Mouse (Mus musculus): ENCODE measurements around the gene Jagn1.

Gene Jagn1

DNA sequence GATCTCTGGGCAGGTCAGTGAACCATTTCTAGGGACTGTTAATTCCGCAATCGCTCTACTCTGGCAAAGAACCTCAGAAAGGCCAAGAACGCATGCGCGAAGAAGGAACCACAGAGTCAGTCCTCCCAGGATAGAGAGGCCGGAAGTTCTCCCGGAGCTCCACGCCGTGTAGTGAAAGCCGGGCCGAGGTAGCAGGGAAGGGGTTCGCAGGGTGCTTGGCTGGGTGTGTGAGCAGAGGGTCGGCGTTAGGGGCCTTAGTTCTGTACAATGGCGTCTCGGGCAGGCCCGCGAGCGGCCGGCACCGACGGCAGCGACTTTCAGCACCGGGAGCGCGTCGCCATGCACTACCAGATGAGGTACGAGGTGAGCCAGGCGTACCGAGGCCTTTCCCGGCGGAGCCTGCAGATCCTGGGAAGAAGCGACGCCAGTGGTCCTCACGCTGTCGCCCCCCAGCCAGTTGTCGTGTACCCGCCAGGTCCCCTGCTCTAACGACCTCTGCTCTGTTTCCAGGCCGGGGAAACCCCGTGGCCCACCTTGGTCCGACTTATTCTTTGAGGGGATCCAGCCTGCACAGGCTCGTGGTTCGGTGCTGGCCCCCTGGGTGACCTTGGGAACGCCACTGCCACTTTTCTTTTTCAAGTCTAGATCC, at the start of gene Jagn1:
Jagn1 (plus strand) TSS at position 128 of the 649 bp plus-strand sequence.
- peak; percentile 97 for DNase-seq (ENCODE audit: low read depth)

DNA sequence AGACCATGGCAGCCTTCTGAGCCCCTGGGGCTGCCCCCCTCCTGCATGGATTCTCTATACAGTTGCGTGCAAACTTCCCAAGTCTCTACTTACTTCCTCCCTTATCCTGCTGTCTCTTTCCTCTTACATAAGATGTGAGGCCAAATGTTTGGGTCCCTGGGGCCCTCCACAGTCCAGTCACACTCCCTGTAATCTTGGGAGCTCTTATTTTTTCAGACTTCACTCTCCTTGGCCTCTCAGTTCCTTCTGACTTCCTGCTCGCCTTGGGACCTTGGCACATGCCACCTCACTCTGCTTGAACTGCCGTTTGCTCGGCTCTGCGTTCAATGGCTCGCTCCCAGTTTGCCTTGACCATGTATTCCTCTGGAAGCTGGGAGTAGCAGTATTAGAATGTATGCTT, 48.4 kb upstream of the Jagn1 start:
- DNase-seq (ENCODE audit: low read depth): no peak

DNA sequence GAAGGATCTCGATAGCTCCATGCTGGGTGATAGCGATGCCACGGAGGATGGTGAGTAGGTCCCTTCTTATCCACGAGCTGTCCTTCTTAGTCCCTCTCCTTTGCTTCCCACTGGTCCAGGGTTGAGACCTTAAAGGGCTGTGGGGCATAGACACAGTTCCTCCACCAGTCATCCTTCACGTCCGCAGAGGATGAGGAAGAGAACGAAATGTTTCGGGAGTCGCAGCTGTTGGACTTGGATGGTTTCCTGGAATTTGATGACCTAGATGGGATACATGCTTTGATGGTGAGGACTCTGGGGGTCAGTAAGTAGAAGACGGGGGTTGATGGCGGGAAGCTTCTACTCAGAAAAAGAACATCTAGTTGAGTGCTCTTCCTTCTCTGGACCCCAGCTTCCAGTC, 47.6 kb upstream of the Jagn1 start:
- no peak for DNase-seq (ENCODE audit: low read depth)

DNA sequence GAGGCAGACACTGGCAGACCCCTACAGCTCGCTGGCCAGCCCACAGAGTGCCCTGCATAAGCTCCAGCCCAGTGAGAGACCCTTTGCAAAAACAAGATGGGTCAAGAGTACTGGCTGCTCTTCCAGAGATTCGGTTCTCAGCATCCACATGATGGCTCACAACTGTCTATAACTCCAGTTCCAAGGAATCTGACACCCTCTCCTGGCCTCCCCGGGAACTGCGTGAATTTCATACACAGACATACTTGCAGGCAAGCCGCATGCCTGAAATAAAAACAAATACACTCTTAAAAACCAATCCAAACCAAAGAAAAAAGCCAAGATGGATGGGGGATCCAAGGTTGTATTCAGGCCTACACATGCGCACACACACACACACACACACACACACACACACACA, 46.9 kb upstream of the Jagn1 start:
- peak; percentile 20 for DNase-seq (ENCODE audit: low read depth)

DNA sequence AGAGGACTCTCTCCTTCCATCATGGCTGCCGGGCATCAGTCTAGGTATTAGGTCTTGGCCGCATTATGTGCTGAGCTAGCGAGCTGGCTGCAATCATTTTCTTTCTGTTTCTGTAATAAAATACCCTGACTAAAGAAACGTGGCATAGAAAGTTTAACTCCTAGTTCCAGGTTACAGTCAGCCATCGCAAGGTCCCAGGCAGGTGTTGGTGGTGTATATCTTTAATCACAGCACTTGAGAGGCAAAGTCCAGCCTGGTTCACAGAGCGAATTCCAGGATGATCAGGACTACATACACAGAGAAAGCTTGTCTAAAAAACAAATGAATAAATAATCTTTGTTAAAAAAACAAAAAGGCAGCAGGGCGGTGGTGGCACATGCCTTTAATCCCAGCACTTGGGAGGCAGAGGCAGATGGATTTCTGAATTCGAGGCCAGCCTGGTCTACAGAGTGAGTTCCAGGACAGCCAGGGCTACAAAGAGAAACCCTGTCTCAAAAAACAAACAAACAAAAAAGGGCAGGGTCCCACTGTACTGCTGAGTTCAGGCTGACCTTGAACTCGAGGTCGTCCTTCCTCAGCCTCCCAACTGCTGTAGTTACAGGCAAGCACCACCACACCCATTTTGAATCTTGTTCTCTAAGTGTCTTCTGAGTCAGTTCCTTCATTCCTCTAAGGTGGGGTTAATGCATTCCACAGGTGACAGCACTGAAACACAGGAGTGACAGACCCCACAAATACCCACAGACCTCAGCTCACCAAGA, 45.9 kb upstream of the Jagn1 start:
- no peak for DNase-seq (ENCODE audit: low read depth)

DNA sequence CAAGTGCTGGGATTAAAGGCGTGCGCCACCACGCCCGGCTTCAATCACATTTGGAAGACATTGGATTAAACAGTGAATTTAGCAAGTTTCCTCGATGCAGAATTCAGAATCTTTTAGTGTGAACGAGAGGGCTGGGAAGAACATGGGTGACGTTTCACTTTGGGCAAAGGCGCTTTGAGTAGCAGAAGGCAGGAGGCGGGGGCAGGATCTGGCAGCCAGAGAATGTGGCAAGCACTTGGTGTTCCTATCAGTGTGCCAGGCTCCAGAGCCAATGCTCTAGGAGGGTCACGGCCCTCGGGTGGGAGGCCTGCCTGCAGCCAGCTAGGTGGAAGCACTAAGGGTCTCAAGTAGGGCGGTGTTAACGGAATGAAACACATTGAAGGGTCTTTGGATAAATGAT, 40.3 kb upstream of the Jagn1 start:
- no peak for DNase-seq (ENCODE audit: low read depth)

DNA sequence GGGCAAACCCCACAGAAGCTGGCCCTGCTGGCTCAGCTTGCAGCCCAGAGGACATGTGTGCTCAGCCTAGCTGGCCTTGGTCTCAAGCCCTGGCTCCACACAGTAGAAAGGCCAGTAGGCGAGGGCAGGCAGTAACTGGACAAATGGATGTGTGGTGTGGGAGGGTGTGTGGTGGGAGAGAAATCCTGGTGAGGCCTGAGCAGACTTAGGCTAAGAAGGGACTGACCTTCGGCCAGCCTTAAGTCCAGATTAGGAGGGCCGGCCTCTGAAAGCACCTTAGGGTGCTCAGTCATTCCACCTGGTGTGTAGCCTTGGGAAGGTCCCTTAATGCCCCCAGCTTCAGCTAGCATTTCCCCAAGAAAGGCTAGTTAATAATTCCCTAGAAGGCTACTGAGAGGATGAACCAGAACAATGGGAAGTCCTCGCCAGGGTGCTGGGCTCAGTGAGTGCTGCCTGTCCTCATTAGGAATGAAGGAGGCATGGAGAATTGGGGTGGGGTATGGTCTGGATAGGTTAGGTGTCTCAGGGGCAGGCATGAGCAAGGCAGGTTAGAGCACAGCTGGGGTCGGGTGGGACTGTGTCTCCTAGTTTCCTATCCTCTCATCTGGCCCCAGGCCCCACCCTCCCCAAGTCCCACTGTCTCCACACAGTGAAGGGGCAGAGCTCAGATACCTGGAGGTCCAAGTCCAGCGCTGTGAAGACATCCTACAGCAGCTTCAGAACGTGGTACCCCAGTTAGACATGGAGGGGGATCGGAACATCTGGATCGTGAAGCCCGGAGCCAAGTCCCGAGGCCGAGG, 37.5 kb upstream of the Jagn1 start:
- no peak for DNase-seq (ENCODE audit: low read depth)

DNA sequence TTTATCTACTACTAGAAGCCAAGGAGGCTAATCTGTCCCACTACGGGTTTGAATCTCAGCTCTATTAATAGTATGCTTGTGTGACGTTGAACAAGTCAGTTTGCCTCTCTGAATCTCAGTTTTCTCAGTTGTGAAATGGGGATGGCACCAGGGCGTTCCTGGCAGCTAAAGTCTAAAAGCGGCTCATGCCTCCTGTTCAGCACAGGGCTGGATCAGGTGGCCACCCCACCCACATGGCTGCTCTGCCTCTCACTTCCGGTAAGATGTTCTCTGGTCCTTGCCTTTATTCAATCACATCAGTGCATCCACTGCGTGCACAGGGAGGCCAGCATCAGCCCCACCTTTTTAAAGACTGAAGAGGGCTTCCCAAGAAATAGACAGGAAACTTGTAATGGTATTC, 36.9 kb upstream of the Jagn1 start:
- DNase-seq (ENCODE audit: low read depth): no peak

DNA sequence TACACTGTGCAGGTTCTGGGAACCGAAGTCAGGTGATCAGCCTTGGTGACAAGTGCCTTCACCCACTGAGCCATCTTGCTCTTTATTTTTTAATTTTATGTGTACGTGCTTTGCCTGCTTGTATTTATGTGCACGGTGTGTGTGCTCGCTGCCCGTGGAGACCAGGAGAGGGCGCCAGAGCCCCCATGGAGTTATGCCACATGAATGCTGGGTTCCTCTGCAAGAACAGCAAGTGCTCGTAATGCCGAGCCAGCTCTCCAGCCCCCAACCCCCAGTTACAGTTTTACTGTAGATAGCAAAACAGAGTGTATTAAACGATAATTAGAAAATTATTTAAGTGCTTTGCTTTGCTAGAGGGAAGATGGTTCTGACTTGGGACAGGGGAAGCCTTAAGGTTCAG, 35.7 kb upstream of the Jagn1 start:
- peak; percentile 47 for DNase-seq (ENCODE audit: low read depth)

DNA sequence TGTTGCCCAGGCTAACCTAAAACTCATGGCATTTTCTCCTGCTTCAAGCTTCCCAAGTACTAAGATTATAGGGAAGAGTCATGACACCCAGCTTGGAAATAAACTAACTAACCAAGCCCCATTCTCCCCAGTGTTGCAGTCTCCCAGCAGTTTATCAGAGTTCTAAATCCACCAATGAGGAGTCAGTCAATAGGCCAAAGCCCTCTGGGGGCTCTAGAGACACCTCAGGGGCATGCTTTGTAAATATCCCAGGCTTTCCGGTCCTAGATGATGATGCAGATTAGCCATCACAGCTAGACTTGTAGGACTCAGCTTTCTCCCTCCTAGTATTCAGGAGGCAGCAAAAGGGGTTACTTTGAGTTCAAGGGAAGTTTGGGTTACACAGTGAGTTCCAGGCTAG, 32.4 kb upstream of the Jagn1 start:
- DNase-seq (ENCODE audit: low read depth): no peak

DNA sequence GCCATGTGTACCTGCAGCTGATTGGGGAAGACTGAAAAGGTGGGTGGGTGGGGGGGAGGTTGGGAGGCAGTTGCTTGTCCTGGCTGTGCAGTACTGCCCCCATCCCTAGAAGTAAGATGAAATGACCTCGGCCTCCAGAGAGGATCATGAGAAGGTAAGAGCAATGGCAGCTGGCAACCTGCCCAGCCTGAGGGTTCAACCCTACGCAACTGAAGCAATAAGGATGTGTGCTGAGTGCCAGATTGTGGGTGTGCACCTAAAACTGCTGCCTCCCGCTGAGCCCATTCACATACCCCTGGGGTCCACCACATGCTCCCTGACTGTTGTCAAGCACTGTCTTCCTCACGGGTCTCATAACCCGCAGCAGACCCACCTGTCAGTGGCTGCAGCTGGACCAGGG, 26.0 kb upstream of the Jagn1 start:
- peak; percentile 44 for DNase-seq (ENCODE audit: low read depth)

DNA sequence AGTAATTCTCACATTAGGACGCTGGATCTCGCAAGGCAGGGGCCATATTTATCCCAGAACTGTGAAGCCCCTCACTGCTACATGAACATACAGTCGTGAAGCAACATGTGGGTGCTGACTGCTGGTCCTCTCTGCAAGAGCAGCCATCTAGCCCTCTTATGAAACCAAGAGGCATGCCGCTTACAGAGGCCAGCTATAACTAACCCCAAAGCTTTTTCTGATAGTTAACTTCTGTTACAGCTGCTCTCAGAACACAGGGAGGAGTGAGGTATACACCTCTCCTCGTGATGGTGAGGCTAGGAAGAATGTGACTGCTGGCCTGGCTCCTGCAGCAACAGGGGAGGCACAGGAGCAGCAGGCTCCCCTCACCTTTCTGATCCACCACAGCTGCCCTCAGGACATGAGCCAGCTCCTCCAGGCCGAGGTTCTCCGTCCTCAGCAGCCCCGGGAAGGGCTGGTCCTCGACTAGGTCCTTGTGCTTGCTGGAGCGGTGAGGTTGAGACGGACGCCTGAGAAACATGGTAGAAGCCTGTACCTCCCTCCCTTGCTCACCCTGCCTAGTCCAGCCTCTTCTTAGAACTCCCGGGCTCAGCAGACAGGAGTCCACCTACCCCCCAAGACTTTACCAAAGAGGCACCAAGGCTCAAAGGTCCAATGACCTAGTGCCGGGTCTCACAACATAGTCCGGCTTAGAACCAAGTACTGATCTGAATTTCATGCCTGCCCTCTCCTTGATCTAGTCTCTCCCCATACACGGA, 23.7 kb upstream of the Jagn1 start:
- peak; percentile 52 for DNase-seq (ENCODE audit: low read depth)

DNA sequence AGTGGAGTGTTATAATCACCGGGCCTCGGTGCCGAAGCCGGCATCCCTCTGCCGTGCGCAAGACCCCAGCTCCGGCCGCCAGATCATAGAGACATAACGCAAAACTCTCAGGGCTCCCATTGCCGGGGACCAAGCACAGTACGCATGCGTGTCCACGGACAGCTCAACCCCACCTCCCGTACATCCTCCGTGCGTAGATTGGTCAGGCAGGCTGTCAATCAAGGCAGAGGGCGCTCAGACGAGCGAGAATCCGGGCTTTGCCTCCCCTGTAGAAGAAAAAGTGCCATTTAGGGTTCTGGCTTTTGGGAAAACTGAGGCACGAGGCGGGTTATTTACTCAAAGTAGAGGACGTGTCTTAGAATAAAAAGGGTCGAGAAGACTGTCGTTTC, 23.2 kb upstream of the Jagn1 start, which contains the start of gene Rpusd3:
Rpusd3 (minus strand) TSS at position 142 of the 389 bp plus-strand sequence.
- DNase-seq (ENCODE audit: low read depth): peak; percentile 100

DNA sequence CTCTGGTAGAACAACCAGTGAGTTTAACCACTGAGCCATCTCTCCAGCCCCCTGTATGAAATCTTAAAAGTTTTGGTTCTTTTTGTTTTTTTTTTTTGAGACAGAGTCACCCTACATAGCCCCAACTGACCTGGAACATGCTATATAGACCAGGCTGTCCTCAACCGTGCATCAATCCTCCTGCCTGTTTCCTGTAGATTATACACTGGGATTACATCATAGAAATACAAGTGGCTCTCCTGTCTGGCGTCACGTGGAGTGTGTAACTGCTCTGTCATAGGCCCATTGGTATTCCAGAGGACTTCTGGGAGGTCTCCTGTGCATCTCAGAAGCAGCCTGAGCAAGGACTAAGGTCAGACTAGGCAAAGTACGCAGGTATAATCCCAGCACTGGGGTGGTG, 19.4 kb upstream of the Jagn1 start:
- DNase-seq (ENCODE audit: low read depth): no peak

DNA sequence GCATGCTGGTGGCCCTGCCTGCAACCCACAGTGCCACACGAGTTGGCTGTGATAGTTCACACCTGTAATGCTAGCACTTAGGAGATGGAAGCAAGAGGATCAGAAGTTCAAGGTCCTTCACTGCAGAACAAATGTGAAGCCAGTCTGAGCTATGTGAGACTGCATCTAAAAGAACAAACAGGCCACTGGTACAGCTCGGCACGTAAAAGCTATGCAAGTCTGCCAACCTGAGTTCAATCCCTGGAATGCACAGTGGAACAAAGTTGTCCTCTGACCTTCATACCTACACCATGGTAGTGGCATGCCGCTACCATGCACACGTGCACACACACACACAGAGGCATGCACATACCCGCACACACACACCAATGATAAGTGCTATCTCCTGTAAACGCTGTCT, 18.2 kb upstream of the Jagn1 start:
- DNase-seq (ENCODE audit: low read depth): no peak

DNA sequence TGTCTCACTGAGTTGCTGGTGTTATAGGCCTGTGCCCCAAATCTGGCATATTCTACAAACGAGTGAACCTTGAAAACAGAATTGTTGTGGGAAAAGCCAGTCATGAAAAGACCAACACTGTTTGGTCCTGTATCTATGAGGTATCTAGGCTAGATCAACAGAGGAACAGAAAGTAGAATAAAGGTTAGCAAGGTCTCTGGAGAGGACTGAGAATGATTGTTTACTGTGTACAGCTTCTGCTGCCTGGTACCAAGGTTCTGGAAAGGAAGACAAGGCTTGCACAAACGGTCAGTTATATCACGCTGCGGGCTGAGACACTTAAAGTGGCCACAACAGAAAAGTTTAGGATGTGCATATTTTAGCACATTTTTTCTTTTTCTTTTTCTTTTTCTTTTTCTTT, 15.7 kb upstream of the Jagn1 start:
- DNase-seq (ENCODE audit: low read depth): no peak

DNA sequence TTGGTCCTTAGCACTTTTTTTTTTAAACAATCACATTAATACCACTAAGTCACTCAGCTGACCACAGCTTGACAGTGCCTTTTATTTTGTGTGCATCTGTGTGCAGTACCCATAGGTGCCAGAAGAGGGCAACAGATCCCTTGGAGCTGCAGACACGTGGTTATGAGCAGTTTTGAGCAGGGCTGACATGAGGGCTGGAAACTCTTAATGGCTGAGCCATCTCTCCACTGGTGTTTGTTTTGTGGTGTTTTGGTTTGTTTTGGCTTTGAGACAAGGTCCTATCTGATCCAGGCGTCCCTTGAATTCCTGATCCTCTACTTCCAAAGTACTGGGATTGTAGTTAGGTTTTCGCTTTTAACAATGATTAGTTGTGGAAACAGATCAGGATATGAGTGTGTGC, 15.0 kb upstream of the Jagn1 start:
- peak; percentile 76 for DNase-seq (ENCODE audit: low read depth)

DNA sequence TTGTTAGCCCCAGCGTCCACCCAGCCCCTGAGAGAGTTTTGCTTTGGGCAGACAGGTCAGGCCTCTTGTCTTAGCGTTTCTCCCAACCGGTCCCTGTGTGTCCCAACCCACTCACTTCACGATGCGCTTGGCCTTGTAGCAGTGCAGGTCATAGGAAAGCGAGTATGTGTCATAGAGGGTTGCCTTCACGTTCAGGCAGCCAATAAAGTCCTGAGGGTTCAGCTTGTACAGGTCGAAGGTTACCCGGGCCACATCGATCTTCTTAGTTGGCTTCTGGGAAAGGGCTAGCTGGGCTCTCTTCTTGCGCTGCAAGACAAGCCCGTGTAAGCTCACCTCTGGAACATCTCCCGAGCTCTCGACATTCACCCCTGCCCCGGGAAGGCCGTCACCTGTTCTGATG, 14.4 kb upstream of the Jagn1 start:
- no peak for DNase-seq (ENCODE audit: low read depth)

DNA sequence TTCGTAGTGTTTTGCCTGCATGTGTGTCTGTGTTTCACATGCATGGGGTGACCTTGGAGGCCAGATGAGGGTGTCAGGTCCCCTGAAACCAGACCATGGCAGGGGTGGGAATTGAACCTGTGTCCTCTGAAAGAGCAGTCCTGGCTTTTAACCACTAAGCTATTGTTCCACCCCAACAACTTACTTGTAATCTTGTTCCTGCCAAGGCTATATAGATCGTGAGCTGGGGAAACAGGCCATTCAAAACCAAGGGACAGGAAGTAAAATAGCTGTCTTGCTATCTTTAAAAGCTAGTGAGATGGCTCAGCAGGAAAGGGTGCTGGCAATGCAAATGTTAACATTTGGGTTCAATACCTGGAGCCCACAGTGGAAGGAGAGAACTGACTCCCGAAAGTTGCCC, 12.4 kb upstream of the Jagn1 start:
- no peak for DNase-seq (ENCODE audit: low read depth)

DNA sequence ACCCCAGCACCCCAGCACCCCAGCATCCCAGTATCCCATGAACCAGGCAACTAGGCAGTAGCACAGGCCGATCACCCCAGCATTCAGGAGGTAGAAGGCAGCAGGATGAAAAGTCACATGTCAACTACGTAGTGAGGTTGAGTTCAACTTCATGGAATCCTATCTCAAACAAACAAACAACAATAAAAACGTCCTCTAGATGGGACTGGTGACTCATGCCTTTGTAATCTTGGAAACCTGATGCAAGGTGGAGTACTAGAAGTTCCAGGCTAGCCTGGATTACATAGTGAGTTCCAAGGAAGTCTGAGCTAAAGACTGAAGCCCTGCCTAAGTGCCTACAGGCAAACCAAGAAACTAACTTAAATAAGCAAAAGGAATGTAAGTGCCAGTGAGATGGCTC, 11.5 kb upstream of the Jagn1 start:
- no peak for DNase-seq (ENCODE audit: low read depth)

DNA sequence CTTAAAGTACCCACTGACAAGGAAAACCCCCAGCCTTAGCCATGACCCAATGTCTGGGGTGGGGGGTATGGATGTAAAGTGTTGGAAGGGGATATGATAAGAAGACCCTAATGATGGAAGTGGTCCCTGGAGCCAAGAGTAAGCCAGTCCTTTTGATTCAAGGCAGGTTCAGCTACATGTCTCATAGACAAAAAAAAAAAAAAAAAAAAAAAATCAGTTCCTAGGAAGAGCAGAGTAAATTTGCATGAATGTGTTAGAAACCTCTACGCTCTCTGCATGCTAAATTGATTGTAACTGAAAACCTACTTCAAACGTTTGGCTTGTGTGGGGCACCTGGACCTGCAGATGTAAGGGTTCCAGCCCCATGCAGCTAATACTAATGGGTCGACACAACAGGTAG, 10.6 kb upstream of the Jagn1 start:
- no peak for DNase-seq (ENCODE audit: low read depth)

DNA sequence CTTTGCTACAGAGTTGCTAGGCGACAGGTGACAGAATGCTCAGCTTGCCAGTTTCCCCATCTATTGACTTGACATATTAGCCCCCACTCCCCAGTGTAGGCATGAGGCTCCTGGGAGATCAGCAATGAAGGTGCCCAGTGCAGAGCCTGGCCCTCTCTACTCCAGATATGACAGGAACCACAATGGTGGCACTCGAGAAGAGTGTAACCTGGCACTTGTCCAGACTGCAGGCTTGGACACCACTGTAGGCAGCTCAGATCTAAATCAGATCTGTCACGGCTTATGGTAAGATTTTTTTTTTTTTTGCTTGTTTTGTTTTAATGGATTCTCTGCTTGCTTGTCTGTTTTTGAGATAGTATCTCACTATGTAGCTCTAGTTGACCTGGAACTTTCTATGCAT, 8.7 kb upstream of the Jagn1 start:
- no peak for DNase-seq (ENCODE audit: low read depth)

Measured in NIH3T3 (cell line).